Mouse (Mus musculus) kidney, embryonic 14.5 days (tissue): ENCODE measurements at regions not wholly inside any gene's neighbourhood (a gene's known extent, or its start where the extent isn't known, plus 50 kb on each side); places are given as distances from the start of the nearest gene placed in this dataset.
A peak's percentile ranks its signal among the peaks of the same experiment; 100 is the strongest.

Experiments
- ATAC-seq: fragments of 200-750 bp; cut with Nextera tagmentation; 2 replicates; pipeline ENCODE4 v1.8.0; 2017; ENCODE audit warnings: moderate number of reproducible peaks, mild to moderate bottlenecking, moderate TSS enrichment, moderate library complexity; ENCODE audit not compliant: low FRiP score, low TSS enrichment
- H3K27ac ChIP-seq: fragments of 300-500 bp; sonication (generic); 2 replicates; pipeline ENCODE4 v1.5.1; 2014; ENCODE audit warnings: low read depth, mild to moderate bottlenecking, low read length, moderate library complexity, mixed read lengths
- H3K27me3 ChIP-seq: fragments of 300-500 bp; sonication (generic); 2 replicates; pipeline ENCODE4 v1.6.1; 2014; ENCODE audit warnings: mild to moderate bottlenecking, low read length; ENCODE audit not compliant: control insufficient read depth, insufficient read depth
- H3K36me3 ChIP-seq: fragments of 300-500 bp; sonication (generic); 2 replicates; pipeline ENCODE4 v1.6.1; 2014; ENCODE audit warnings: low read length, mixed read lengths; ENCODE audit not compliant: control insufficient read depth, insufficient read depth
- H3K4me1 ChIP-seq: fragments of 300-500 bp; sonication (generic); 2 replicates; pipeline ENCODE4 v1.6.1; 2014; ENCODE audit warnings: low read length, mixed read lengths; ENCODE audit not compliant: control insufficient read depth, insufficient read depth
- H3K4me2 ChIP-seq: fragments of 300-500 bp; sonication (generic); replicated peaks from 2 replicates; pipeline ENCODE4 v1.6.1; 2014; ENCODE audit warnings: low read depth, mild to moderate bottlenecking, low read length
- H3K4me3 ChIP-seq: fragments of 300-500 bp; sonication (generic); 2 replicates; pipeline ENCODE4 v1.5.1; 2014; ENCODE audit warnings: mild to moderate bottlenecking, low read length
- H3K9ac ChIP-seq: fragments of 300-500 bp; sonication (generic); 2 replicates; pipeline ENCODE4 v1.6.1; 2014; ENCODE audit warnings: low read depth, mild to moderate bottlenecking, low read length, moderate library complexity
- H3K9me3 ChIP-seq: fragments of 300-500 bp; sonication (generic); 2 replicates; pipeline ENCODE4 v1.6.1; 2016; ENCODE audit warnings: low read length; ENCODE audit not compliant: control insufficient read depth
- WGBS: fragments of 180-500 bp; shearing (Covaris S2); extraction: QIAGEN DNeasy Blood & Tissue Kit; methylation state at CpG from one replicate; pipeline ENCODE4 v1.1.7; 2014; 5-methylcytosine and 5-hydroxymethylcytosine counted together

DNA sequence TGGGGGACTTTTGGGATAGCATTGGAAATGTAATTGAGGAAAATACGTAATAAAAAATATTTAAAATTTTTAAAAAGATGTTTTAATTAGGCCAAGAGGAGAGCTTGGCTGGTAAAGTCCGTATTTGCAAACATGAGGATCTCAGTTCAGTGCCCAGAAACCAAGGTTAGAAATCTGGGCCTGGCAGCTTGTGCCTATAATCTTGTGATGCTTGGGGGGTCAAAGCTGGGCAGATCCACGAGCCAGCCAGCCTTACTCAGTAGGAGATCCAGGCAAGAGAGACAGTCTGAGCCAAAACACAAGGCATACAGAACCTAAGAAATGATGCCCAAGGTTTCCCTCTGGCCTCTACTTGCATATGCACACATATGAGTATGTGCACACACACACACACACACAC is 54.1 kb upstream of the Cxadr start:
- ATAC-seq, result no peak
- no peaks in the 10 kb centered on the region for H3K9me3 ChIP-seq
- H3K4me1 ChIP-seq, result no peaks in the 10 kb centered on the region
- 89% methylated on average over 3 of the region's 3 CpGs for WGBS
- no peak overlapping the region for H3K4me2 ChIP-seq
- no peak overlapping the region for H3K27ac ChIP-seq
- H3K36me3 ChIP-seq, result no peaks in the 10 kb centered on the region
- no peak overlapping the region for H3K9ac ChIP-seq
- no peak overlapping the region for H3K4me3 ChIP-seq
- H3K27me3 ChIP-seq, result no peaks in the 10 kb centered on the region

DNA sequence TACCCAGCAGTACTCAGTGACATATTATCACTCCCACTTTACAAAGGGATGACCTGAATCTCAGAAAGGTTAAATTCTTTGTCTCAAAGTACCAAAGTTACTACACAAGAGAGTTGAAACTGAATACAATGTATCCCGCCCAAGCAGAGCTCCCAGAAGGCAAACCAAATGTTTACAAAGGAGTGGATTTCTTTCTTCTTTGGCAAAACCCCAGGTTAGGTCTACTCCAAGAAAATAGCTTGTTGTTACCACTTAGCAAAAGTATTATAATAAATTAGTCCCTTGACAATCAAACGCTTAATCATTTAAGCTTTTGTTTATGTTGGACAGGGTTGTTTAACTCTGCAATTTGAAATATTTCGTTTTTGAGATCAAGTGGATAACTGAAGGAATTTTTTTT is 58.6 kb upstream of the Cxadr start:
- 44% methylated on average over 3 of the region's 3 CpGs for WGBS
- Histone ChIP-seq H3K27ac (no peak overlapping the region), H3K27me3 (no peaks in the 10 kb centered on the region; the same call in 1 of the 2 replicates)

DNA sequence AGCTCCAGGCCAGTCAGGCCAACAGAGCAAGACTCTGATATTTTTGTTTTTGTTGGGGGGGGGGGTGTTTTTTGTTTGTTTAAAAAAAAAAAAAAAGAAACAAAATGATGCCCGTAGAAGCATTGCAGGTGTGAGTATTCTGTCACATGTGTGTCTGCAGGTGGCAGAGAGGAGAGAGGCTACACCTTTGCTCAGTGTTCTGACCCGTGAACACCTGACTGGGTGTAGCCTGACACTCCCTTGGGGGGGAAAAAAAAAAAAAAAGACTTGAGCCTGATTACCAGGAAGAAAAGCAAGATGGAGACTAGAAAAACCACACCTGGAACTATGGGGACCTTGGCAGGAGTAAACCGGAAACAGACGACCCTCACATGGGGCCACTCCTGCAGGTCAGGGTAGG is 61.1 kb upstream of the Cxadr start:
- no peaks in the 10 kb centered on the region for H3K36me3 ChIP-seq
- no peaks in the 10 kb centered on the region; the same call in 1 of the 2 replicates for H3K27me3 ChIP-seq
- H3K9ac ChIP-seq, result no peak overlapping the region
- 89% methylated on average over 4 of the region's 4 CpGs for WGBS
- no peak overlapping the region for H3K27ac ChIP-seq
- peaks cover 9% of the 10 kb centered on the region; the same call in 1 of the 2 replicates for H3K4me1 ChIP-seq
- ATAC-seq, result no peak
- no peak overlapping the region for H3K4me2 ChIP-seq
- H3K4me3 ChIP-seq, result no peak overlapping the region
- no peaks in the 10 kb centered on the region for H3K9me3 ChIP-seq

More for the DNA sequence above, 58.6 kb upstream of the Cxadr start:
- H3K4me2 ChIP-seq, result no peak overlapping the region
- ATAC-seq, result no peak
- no peaks in the 10 kb centered on the region for H3K9me3 ChIP-seq
- no peak overlapping the region for H3K4me3 ChIP-seq
- H3K4me1 ChIP-seq, result peaks cover 5% of the 10 kb centered on the region; the same call in 1 of the 2 replicates
- H3K36me3 ChIP-seq, result no peaks in the 10 kb centered on the region
- no peak overlapping the region for H3K9ac ChIP-seq

DNA sequence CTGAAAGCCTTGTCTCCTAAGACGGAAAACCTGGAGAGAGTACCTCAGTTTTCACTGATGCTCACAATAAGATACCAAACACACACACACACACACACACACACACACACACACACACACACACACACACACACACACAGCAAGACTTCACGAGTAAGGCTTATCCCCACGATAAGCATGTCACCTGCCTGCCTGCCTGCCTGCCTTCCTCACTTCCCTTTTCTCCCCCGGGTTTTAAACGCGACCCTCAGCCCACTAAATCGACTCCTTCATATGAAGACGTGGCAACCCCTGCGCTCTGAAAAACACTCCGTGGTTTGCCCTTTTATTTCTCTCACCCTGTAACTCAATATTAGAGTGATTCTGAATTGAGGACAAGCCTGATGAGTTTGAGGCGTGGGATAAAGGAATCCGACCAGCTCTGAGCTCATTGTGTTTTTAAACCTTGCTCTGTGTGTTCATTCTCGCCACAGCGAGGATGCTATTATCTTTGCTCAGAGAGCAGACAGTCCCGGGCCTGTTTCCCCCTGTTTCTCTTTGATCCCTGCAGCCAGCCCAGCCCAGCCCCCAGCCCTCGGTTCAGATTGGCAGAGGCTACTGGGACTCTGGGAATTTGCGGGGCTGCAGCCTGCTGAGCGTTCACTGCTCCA is 63.1 kb upstream of the Cxadr start:
- Histone ChIP-seq H3K27ac (no peak overlapping the region), H3K4me1 (peaks cover 9% of the 10 kb centered on the region; the same call in 1 of the 2 replicates), H3K9ac (peak overlapping the region; percentile 31; the same call in 1 of the 2 replicates), H3K27me3 (no peaks in the 10 kb centered on the region; the same call in 1 of the 2 replicates), H3K9me3 (no peaks in the 10 kb centered on the region), H3K4me3 (peak overlapping the region; percentile 42), H3K4me2 (peak overlapping the region; percentile 78), H3K36me3 (no peaks in the 10 kb centered on the region)
- peak; percentile 63; the same call in 1 of the 2 replicates for ATAC-seq
- WGBS, result 0% methylated on average over 18 of the region's 18 CpGs

DNA sequence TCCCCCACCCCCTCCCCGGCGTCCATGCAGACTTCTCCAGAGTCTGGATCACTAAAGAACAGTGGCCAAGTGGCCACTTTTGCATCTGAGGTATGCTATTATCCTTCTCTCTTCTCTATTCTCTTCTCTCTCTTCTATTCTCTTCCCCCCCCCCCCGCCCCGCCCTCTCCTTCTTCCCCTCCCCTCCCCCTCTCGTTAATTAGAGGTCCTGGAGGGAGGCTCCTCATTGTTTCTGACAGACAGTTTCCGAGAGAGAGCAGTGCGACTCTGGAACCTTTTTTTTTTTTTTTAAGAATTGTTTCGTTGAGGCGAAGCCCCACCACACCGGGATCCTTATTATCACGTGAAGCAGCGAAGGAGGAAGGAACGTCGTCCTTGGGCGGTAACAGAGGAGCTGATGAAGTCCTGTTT is 63.6 kb upstream of the Cxadr start:
- Histone ChIP-seq H3K27me3 (no peaks in the 10 kb centered on the region; the same call in 1 of the 2 replicates), H3K4me2 (peak overlapping the region; percentile 78), H3K4me3 (peak overlapping the region; percentile 42), H3K9ac (peak overlapping the region; percentile 13; the same call in 1 of the 2 replicates), H3K27ac (no peak overlapping the region), H3K9me3 (no peaks in the 10 kb centered on the region), H3K36me3 (no peaks in the 10 kb centered on the region), H3K4me1 (peaks cover 9% of the 10 kb centered on the region; the same call in 1 of the 2 replicates)
- ATAC-seq, result peak; percentile 37
- 1% methylated on average over 13 of the region's 15 CpGs for WGBS

DNA sequence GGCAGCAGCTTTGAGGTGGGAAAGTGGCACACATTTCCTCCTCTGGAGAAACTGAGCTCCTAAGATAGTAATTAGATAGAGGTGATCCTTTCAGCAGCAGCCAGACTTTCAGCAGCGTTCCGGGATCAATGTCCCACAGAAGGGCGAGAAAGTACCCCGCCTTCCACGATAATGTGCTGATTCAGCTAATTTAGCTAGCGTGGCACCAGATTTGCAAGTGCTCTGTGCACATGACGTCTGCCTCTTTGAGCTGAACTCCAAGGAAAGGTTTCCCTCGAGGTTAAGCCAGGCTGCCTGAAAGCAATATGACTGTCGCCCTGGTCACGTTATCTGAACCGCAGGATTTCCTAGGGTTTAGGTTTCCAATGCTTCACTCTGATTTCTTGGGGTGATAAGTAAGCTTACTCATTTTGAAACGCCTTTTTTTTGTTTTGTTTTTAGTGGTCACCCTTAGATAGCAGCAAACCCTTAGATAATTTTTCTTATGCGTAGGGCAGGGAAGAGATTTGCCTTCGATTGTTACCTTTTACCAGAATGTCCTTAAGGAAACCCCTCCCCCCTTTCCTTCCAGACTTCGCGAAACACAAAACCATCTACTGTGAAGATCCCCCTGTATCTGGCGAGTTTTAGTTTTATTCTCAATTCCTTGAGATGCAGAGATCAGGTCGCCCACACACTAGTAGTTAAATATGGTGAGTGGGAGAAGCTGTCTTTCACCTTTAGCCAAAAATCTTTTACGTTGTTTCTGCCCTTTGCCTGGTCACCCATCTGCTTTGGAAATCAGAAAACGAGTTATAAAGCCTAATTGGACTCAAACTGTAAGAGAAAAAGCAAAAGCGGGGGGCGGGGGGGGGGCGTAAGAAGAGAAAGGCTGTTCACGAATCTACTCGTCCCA is 64.3 kb upstream of the Cxadr start:
- Histone ChIP-seq H3K36me3 (no peaks in the 10 kb centered on the region), H3K27me3 (no peaks in the 10 kb centered on the region; the same call in 1 of the 2 replicates), H3K4me1 (peaks cover 9% of the 10 kb centered on the region; the same call in 1 of the 2 replicates), H3K27ac (no peak overlapping the region), H3K9me3 (no peaks in the 10 kb centered on the region), H3K4me3 (peak overlapping the region; percentile 42), H3K9ac (peak overlapping the region; percentile 13; the same call in 1 of the 2 replicates), H3K4me2 (peak overlapping the region; percentile 78)
- WGBS, result 4% methylated on average over 25 of the region's 25 CpGs
- no peak; the same call in 1 of the 2 replicates for ATAC-seq

DNA sequence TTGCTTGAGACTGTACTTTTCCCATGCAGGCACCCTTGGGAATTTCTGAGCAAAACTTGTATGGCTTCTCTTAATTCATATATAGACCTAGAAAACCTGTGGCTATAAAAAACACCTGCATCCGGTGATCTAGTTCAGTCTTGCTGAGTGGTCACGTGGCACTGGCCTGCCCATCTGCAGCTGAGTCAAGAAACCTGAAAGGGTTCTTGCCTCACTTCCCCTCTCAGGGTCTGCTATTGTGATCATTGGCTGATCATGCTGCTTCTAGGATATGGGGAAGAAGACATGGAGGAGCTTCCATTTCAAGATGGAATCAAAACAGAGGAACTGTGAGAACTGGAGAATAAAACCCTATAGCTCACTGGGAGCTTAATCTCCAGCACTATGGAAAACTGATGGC is 69.1 kb upstream of the Cxadr start:
- Histone ChIP-seq H3K9me3 (no peaks in the 10 kb centered on the region), H3K9ac (no peak overlapping the region), H3K4me3 (no peak overlapping the region), H3K36me3 (no peaks in the 10 kb centered on the region), H3K27ac (no peak overlapping the region), H3K4me1 (0 out of 2 replicates have a peak, but pooled peaks cover 4% of the 10 kb centered on the region), H3K4me2 (no peak overlapping the region), H3K27me3 (no peaks in the 10 kb centered on the region)
- WGBS, result 78% methylated on average over 2 of the region's 2 CpGs
- no peak for ATAC-seq

DNA sequence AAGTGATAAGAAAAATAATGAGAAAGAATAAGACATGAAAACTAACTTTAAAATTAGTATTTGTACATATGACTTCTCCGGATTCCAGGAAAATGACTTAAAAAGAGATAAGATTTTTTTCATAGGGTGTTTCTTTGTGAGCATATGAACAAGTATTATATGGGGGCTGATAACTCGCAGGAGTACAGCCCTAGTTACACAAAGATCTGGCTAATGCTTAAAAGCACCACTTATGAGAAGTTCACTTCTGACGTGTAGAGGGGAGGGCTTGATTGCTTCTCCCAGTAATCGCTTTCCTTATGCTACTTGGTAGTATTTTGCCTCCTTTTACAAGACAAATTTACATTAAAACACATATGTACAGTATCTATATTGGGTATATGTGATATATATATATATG is 72.3 kb upstream of the Cxadr start:
- Histone ChIP-seq H3K36me3 (no peaks in the 10 kb centered on the region), H3K4me3 (no peak overlapping the region), H3K4me1 (no peaks in the 10 kb centered on the region), H3K27ac (no peak overlapping the region), H3K9ac (no peak overlapping the region), H3K4me2 (no peak overlapping the region), H3K27me3 (no peaks in the 10 kb centered on the region), H3K9me3 (no peaks in the 10 kb centered on the region)
- ATAC-seq, result no peak
- WGBS, result 86% methylated on average over 4 of the region's 4 CpGs

DNA sequence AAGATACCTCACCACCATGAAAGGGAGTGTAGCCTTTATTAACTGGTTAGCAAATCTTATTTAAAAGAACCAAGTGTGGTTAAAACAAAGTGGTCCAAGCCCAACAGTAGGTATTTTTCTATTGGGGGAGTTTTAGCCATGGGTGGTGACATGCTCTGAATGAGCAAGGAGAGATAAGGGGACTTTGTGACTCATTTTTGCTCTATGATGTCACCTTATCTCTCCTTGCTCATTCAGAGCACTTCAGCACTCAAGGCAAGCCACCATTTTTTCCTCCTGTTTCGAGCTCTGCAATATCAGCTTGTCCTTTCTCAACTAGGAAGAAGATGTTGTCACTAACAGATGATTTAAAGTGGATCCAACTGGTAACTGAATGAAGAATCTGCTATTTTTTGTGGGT is 78.9 kb upstream of the Cxadr start:
- Histone ChIP-seq H3K27me3 (no peaks in the 10 kb centered on the region), H3K4me2 (no peak overlapping the region), H3K9me3 (no peaks in the 10 kb centered on the region), H3K4me3 (no peak overlapping the region), H3K36me3 (no peaks in the 10 kb centered on the region), H3K4me1 (no peaks in the 10 kb centered on the region), H3K9ac (no peak overlapping the region), H3K27ac (no peak overlapping the region)
- no peak for ATAC-seq
- 77% methylated on average over 1 of the region's 1 CpGs for WGBS
